Mouse (Mus musculus) liver, embryonic 14.5 days (tissue): Measurements from ENCODE around the gene Phtf1. TPM values are rescaled to one million over a fixed set of nuclear protein-coding genes. Genes with fewer than 3 reads are reported as not detected.

Experiments
- ATAC-seq: fragments of 200-750 bp; cut with Nextera tagmentation; 2 replicates; pipeline ENCODE4 v1.8.0; 2017; ENCODE audit warnings: moderate number of reproducible peaks, mild to moderate bottlenecking, moderate library complexity; ENCODE audit not compliant: insufficient read depth
- DNase-seq, 3 experiments: peaks; one replicate each; pipeline ENCODE4 v3.0.0-alpha.2; 2012 to 2013; ENCODE audit warnings: low read depth in 3 of 3, low spot score in 3 of 3
- H3K27ac ChIP-seq: fragments of 300-500 bp; sonication (generic); 2 replicates; pipeline ENCODE4 v1.5.1; 2014; ENCODE audit warnings: moderate library complexity, mild to moderate bottlenecking, control low read depth, inconsistent platforms
- H3K27me3 ChIP-seq: fragments of 300-500 bp; sonication (generic); 2 replicates; pipeline ENCODE4 v1.6.1; 2014; ENCODE audit warnings: mild to moderate bottlenecking, low read length, moderate library complexity; ENCODE audit not compliant: control insufficient read depth, insufficient read depth
- H3K36me3 ChIP-seq: fragments of 300-500 bp; sonication (generic); replicated peaks from 2 replicates; pipeline ENCODE4 v1.6.1; 2014; ENCODE audit warnings: low read depth; ENCODE audit not compliant: control insufficient read depth, insufficient read depth
- H3K4me1 ChIP-seq, 2 experiments: fragments of 200-500 bp in 1 of 2; fragments of 300-500 bp in 1 of 2; sonication (generic) in 1 of 2; replicated peaks; 2 replicates each; pipeline ENCODE4 v1.6.1; 2012 to 2014; ENCODE audit warnings: antibody characterized with exemption in 1 of 2, inconsistent platforms in 1 of 2, low read length in 1 of 2; ENCODE audit not compliant: control insufficient read depth in 2 of 2, insufficient read depth in 2 of 2
- H3K4me2 ChIP-seq: fragments of 300-500 bp; sonication (generic); 2 replicates; pipeline ENCODE4 v1.6.1; 2014; ENCODE audit warnings: low read depth, mild to moderate bottlenecking, control low read depth, moderate library complexity
- H3K4me3 ChIP-seq, 2 experiments: fragments of 200-500 bp in 1 of 2; fragments of 300-500 bp in 1 of 2; sonication (generic) in 1 of 2; 2 replicates each; pipeline ENCODE4 v1.5.1; 2012 to 2014; ENCODE audit warnings: low read depth in 2 of 2, low read length in 2 of 2, mild to moderate bottlenecking in 2 of 2, control low read depth in 1 of 2, inconsistent platforms in 1 of 2, moderate library complexity in 1 of 2; ENCODE audit not compliant: insufficient read depth in 1 of 2
- H3K9ac ChIP-seq: fragments of 300-500 bp; sonication (generic); replicated peaks from 2 replicates; pipeline ENCODE4 v1.6.1; 2014; ENCODE audit warnings: mild to moderate bottlenecking, control low read depth, moderate library complexity
- H3K9me3 ChIP-seq: fragments of 300-500 bp; sonication (generic); 2 replicates; pipeline ENCODE4 v1.6.1; 2016; ENCODE audit warnings: low read length, mixed read lengths; ENCODE audit not compliant: control insufficient read depth
- CTCF ChIP-seq: IDR thresholded peaks from 2 replicates; pipeline ENCODE4 v1.5.1; 2016; ENCODE audit warnings: antibody characterized with exemption, low read depth, control low read depth
- EP300 ChIP-seq: IDR thresholded peaks from 2 replicates; pipeline ENCODE4 v1.6.1; 2016; ENCODE audit warnings: antibody characterized with exemption, low read depth
- WGBS: fragments of 180-500 bp; shearing (Covaris S2); extraction: QIAGEN DNeasy Blood & Tissue Kit; methylation state at CpG from one replicate; pipeline ENCODE4 v1.1.7; 2014; ENCODE audit not compliant: insufficient replicate concordance; 5-methylcytosine and 5-hydroxymethylcytosine counted together
- polyA plus RNA-seq, 2 experiments: library from polyadenylated mRNA; depleted of rRNA in 1 of 2; stranded (reverse) in 1 of 2; unstranded in 1 of 2; fragments of >200 nt; fragmentation: Nextera tagmentation in 1 of 2; extraction: Ambion mirVana in 1 of 2; gene quantifications; 2 replicates each; pipeline versions ENCODE4 v1.2.1 to v1.2.3; 2012 to 2014

Gene Phtf1
- polyA plus RNA-seq, 2 experiments, result 3.0 to 5.9 TPM

GRCm38 (mm10) chr3:103944794-103945562 lies 22.9 kb upstream of the Phtf1 start:
- no peak overlapping the region for H3K9ac ChIP-seq
- H3K4me2 ChIP-seq, result no peak overlapping the region
- H3K4me3 ChIP-seq, result no peak overlapping the region
- no peaks in the 10 kb centered on the region for H3K9me3 ChIP-seq
- no peak for ATAC-seq
- H3K27me3 ChIP-seq, result no peaks in the 10 kb centered on the region
- DNase-seq, result no peak
- no peak for TF ChIP-seq CTCF
- no peak for TF ChIP-seq EP300
- no peaks in the 10 kb centered on the region for H3K36me3 ChIP-seq
- no peak overlapping the region for H3K27ac ChIP-seq
- no peaks in the 10 kb centered on the region for H3K4me1 ChIP-seq
- WGBS, result 70% methylated on average over 1 of the region's 1 CpGs

GRCm38 (mm10) chr3:103948666-103949065 lies 19.2 kb upstream of the Phtf1 start:
- TF ChIP-seq EP300, result no peak
- no peak for TF ChIP-seq CTCF
- DNase-seq (no peak), ATAC-seq (no peak)
- Histone ChIP-seq H3K4me3 (no peak overlapping the region), H3K36me3 (no peaks in the 10 kb centered on the region), H3K27ac (no peak overlapping the region), H3K27me3 (no peaks in the 10 kb centered on the region), H3K4me1 (no peaks in the 10 kb centered on the region), H3K9me3 (no peaks in the 10 kb centered on the region), H3K4me2 (no peak overlapping the region), H3K9ac (no peak overlapping the region)
- 74% methylated on average over 7 of the region's 7 CpGs for WGBS

GRCm38 (mm10) chr3:103960622-103961021 lies 7.3 kb upstream of the Phtf1 start:
- ATAC-seq, result no peak
- H3K4me1 ChIP-seq, result no peaks in the 10 kb centered on the region
- H3K9me3 ChIP-seq, result no peaks in the 10 kb centered on the region
- no peak overlapping the region for H3K4me2 ChIP-seq
- H3K36me3 ChIP-seq, result peaks cover 12% of the 10 kb centered on the region
- DNase-seq, result no peak
- 72% methylated on average over 3 of the region's 3 CpGs for WGBS
- TF ChIP-seq EP300, result no peak
- no peak for TF ChIP-seq CTCF
- H3K27me3 ChIP-seq, result no peaks in the 10 kb centered on the region
- no peak overlapping the region for H3K27ac ChIP-seq
- no peak overlapping the region for H3K9ac ChIP-seq
- no peak overlapping the region for H3K4me3 ChIP-seq

GRCm38 (mm10) chr3:103967231-103967630 lies 679 bp upstream of the Phtf1 start:
- H3K9ac ChIP-seq, result peak overlapping the region; percentile 94
- no peak for ATAC-seq
- H3K4me3 ChIP-seq, result peak overlapping the region; percentile 91 to 94
- H3K27ac ChIP-seq, result peak overlapping the region; percentile 77
- no peaks in the 10 kb centered on the region for H3K9me3 ChIP-seq
- TF ChIP-seq CTCF (no peak), EP300 (no peak)
- peaks cover 6 to 12% of the 10 kb centered on the region in 2 experiments for H3K4me1 ChIP-seq
- H3K36me3 ChIP-seq, result peaks cover 8% of the 10 kb centered on the region
- H3K4me2 ChIP-seq, result peak overlapping the region; percentile 97
- 17% methylated on average over 2 of the region's 2 CpGs for WGBS
- H3K27me3 ChIP-seq, result no peaks in the 10 kb centered on the region
- DNase-seq, result no peak

- ATAC-seq (no peak; the same call in 1 of the 2 replicates), DNase-seq (no peak)
- Histone ChIP-seq H3K9me3 (no peaks in the 10 kb centered on the region), H3K4me2 (peak overlapping the region; percentile 97), H3K27ac (peak overlapping the region; percentile 77; the same call in 1 of the 2 replicates), H3K4me3 (peak overlapping the region; percentile 91 to 94), H3K27me3 (no peaks in the 10 kb centered on the region), H3K4me1 (peaks cover 6 to 12% of the 10 kb centered on the region in 2 experiments), H3K36me3 (peaks cover 4% of the 10 kb centered on the region), H3K9ac (peak overlapping the region; percentile 94)
- WGBS, result 1% methylated on average over 24 of the region's 24 CpGs
- TF ChIP-seq CTCF (no peak), EP300 (no peak)
Measured at GRCm38 (mm10) chr3:103968701-103969100, 791 bp downstream of the Phtf1 start.
